Mouse (Mus musculus) E14TG2a.4 (cell line): Measurements from ENCODE around the gene Pcbp3.

ENCODE experiments used
- CTCF ChIP-seq: conservative IDR thresholded peaks from 2 replicates; pipeline ENCODE4 v1.5.1; 2014; ENCODE audit warnings: low read length
- NANOG ChIP-seq: IDR thresholded peaks from 2 replicates; pipeline ENCODE4 v1.6.1; 2014; ENCODE audit warnings: borderline replicate concordance, low read length, mixed read lengths
- POU5F1 ChIP-seq: IDR thresholded peaks from 2 replicates; pipeline ENCODE4 v1.6.1; 2014; ENCODE audit warnings: low read length, borderline replicate concordance

DNA sequence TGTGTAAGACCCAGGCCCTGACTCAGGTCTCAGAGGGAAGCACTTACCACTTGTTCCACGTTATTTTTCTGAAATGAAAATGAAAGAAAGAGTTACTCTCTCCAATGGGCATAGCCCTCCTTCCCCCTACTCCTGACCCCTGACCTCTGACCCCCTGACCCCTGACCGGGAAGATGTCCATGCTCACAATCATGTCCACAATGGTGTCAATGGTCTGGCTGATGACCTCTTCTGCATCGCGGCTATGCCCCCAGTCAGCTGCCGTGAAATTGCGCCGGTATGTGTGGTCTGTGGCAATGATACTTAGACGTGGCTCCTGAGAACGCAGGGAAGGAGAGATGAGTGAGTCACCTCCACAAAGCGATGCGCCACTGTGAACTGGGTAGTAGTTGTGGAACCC, 240.5 kb downstream of the Pcbp3 start:
- TF ChIP-seq CTCF = no peak
- TF ChIP-seq NANOG = no peak
- TF ChIP-seq POU5F1 = no peak
